Mouse (Mus musculus): ENCODE results near the gene Csrp1. TPM values are rescaled to one million over a fixed set of nuclear protein-coding genes. Genes with fewer than 3 reads are reported as not detected.

The Csrp1 gene
- polyA plus RNA-seq, 1 experiment: 219 TPM

DNA sequence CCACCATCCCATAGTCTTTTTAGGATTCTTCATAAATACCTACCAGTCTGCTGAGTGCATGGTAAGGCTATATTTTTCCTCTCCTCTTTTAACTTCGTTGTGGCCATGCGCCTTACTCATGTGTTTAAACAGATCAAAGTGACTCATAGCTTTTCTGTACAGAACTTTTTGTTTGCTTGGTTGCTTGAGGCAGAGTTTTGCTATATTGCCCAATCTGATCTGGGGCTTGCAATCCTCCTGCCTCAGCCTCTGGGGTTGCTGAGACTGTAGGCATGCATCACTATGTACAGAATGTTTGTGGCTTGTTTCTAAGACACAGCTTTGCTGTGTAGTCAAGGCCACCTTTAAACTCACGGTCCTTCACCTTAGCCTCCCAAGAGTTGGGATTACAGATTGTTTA is 36.1 kb downstream of the Csrp1 start:
- TF ChIP-seq SRF (IDR thresholded peaks at IDR 0.05; ENCODE audit: control insufficient read depth, insufficient read length, low read depth) (no peak), USF1 (IDR thresholded peaks at IDR 0.05; ENCODE audit: low read depth) (no peak), REST (IDR thresholded peaks at IDR 0.05; ENCODE audit: insufficient read depth, insufficient read length) (no peak), TCF12 (IDR thresholded peaks at IDR 0.05; ENCODE audit: insufficient read depth, poor library complexity, severe bottlenecking) (no peak), CEBPB (IDR thresholded peaks at IDR 0.05; ENCODE audit: insufficient read depth, poor library complexity, severe bottlenecking) (peak; percentile 61), POLR2AphosphoS2 (IDR thresholded peaks at IDR 0.05; ENCODE audit: insufficient read length, low read depth) (no peak)
- Histone ChIP-seq H3K79me2 (ENCODE audit: control insufficient read depth, insufficient read depth) (no peaks in the 10 kb centered on the region), H3K36me3 (ENCODE audit: control insufficient read depth, insufficient read depth) (no peaks in the 10 kb centered on the region), H3K27me3 (ENCODE audit: control insufficient read depth, insufficient read depth, insufficient read length) (no peaks in the 10 kb centered on the region), H3ac (ENCODE audit: control insufficient read depth, insufficient read length) (no peak overlapping the region), H3K4me2 (ENCODE audit: low read depth) (no peak overlapping the region), H3K4me3 (no peak overlapping the region)

DNA sequence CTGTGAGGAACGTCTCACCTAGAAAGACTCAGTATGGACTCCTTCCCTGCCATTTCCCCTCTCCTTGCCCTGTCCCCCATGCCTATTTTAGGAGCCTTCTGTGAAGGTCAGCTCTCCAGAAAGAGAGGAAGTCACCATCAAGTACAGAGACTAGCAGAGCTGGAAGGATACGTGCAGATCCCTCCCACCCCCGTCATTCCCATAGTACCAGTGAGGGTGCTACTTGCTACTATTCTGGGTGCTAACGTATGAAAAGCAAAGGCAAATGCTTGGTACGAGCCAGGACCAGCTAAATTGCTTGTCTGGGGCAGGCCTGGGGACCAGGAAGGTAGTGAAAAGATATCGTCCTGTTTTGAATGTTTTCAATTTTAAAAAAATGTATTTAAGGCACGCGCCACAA is 37.4 kb downstream of the Csrp1 start:
- TF ChIP-seq E2F4 (IDR thresholded peaks at IDR 0.05; ENCODE audit: insufficient read depth) (no peak), POLR2AphosphoS2 (IDR thresholded peaks at IDR 0.05; ENCODE audit: insufficient read length, low read depth) (no peak), MYOG (IDR thresholded peaks at IDR 0.05; ENCODE audit: control insufficient read depth in 1 of 3, insufficient read depth in 1 of 3, insufficient read length in 2 of 3, low read depth in 2 of 3) (no peak), MYOD1 (IDR thresholded peaks at IDR 0.05; ENCODE audit: control insufficient read depth in 1 of 3, insufficient read length in 2 of 3, low read depth in 2 of 3) (no peak), USF1 (IDR thresholded peaks at IDR 0.05; ENCODE audit: low read depth) (no peak), MAX (IDR thresholded peaks at IDR 0.05; ENCODE audit: low read depth) (no peak), REST (IDR thresholded peaks at IDR 0.05; ENCODE audit: insufficient read depth, insufficient read length) (no peak), CEBPB (IDR thresholded peaks at IDR 0.05; ENCODE audit: insufficient read depth, poor library complexity, severe bottlenecking) (no peak)
- H3K36me3 ChIP-seq (ENCODE audit: control insufficient read depth, insufficient read depth): no peaks in the 10 kb centered on the region
- no peak overlapping the region for H3ac ChIP-seq (ENCODE audit: control insufficient read depth, insufficient read length)
- no peak overlapping the region for H3K4me2 ChIP-seq (ENCODE audit: low read depth)
- H3K27me3 ChIP-seq (ENCODE audit: control insufficient read depth, insufficient read depth, insufficient read length): no peaks in the 10 kb centered on the region
- H3K4me3 ChIP-seq: no peak overlapping the region
- H3K79me2 ChIP-seq (ENCODE audit: control insufficient read depth, insufficient read depth): no peaks in the 10 kb centered on the region

DNA sequence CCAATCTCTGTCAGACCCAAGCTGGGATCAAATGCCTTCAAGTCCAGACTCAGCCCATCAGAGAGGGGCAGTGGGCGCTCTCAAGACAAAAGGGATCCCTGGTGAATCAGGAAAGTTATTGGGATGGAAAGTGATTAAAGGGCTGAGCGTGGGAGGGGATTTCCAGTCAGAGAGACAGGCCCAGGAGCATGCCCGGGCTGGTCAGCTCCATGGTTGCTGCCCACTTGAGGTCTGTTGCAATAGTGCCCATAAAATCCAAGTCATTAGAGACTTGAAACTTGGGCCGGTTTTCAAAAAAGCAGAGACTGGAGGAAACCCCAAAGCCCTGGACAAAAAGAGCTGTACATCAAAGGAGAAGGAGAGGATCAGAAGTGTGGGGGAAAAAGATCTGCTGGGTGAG is 39.8 kb downstream of the Csrp1 start:
- Histone ChIP-seq H3K4me3 (no peak overlapping the region), H3K27me3 (ENCODE audit: control insufficient read depth, insufficient read depth, insufficient read length) (no peaks in the 10 kb centered on the region), H3K79me2 (ENCODE audit: control insufficient read depth, insufficient read depth) (no peaks in the 10 kb centered on the region), H3K4me2 (ENCODE audit: low read depth) (peak overlapping the region; percentile 51), H3K36me3 (ENCODE audit: control insufficient read depth, insufficient read depth) (no peaks in the 10 kb centered on the region), H3ac (ENCODE audit: control insufficient read depth, insufficient read length) (no peak overlapping the region)
- TF ChIP-seq MYOD1 (IDR thresholded peaks at IDR 0.05; ENCODE audit: control insufficient read depth in 1 of 3, insufficient read length in 2 of 3, low read depth in 2 of 3) (no peak), POLR2A (IDR thresholded peaks at IDR 0.05; ENCODE audit: insufficient read length, low read depth) (peak; percentile 5), MAX (IDR thresholded peaks at IDR 0.05; ENCODE audit: low read depth) (no peak), CEBPB (IDR thresholded peaks at IDR 0.05; ENCODE audit: insufficient read depth, poor library complexity, severe bottlenecking) (peak; percentile 90), POLR2AphosphoS2 (IDR thresholded peaks at IDR 0.05; ENCODE audit: insufficient read length, low read depth) (no peak)

DNA sequence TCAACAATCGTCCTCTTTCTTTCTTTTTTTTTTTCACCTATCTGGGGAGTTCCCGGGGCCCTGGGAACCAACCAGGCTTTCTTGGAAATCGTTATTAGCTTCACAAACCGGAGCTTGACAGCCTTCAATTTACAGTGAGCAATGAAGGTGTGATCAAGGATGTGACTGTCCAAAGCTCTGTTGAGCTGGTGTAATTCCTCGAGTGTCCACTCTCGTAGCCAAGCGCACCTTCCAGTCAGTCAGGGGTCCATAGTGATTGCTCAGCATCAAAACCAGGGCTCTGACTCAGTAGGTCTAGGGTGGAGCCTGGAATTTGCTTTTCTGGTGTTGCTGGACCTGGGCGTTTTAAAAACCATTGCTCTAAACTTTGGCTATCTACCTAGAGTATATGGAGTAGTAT is 40.4 kb downstream of the Csrp1 start:
- no peak overlapping the region for H3ac ChIP-seq (ENCODE audit: control insufficient read depth, insufficient read length)
- no peak overlapping the region for H3K4me3 ChIP-seq
- H3K27me3 ChIP-seq (ENCODE audit: control insufficient read depth, insufficient read depth, insufficient read length): no peaks in the 10 kb centered on the region
- peak overlapping the region; percentile 51 for H3K4me2 ChIP-seq (ENCODE audit: low read depth)
- H3K36me3 ChIP-seq (ENCODE audit: control insufficient read depth, insufficient read depth): no peaks in the 10 kb centered on the region
- no peak for TF ChIP-seq CEBPB (IDR thresholded peaks at IDR 0.05; ENCODE audit: insufficient read depth, poor library complexity, severe bottlenecking)
- TF ChIP-seq POLR2A (IDR thresholded peaks at IDR 0.05; ENCODE audit: insufficient read length, low read depth): peak; percentile 8
- H3K79me2 ChIP-seq (ENCODE audit: control insufficient read depth, insufficient read depth): no peaks in the 10 kb centered on the region

DNA sequence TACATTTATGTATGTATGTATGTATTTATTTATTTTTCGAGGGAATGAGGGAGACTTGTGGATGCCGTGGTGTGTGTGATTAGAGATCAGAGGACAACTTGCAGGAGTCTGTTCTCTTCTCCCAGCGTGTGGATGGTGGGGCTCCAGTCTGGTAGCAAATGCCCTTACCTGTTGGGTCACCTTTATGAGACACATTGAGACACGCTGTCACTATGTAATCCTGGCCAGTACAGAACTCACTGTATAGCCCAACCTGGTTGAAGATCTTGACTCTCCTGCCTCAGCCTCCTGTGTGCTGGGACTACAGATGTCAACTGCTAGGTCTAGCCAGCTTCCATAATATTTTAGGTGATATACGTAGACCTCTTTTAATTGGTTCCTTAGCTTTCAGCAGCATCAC is 41.9 kb downstream of the Csrp1 start:
- no peak overlapping the region for H3K4me3 ChIP-seq
- no peaks in the 10 kb centered on the region for H3K27me3 ChIP-seq (ENCODE audit: control insufficient read depth, insufficient read depth, insufficient read length)
- TF ChIP-seq POLR2AphosphoS2 (IDR thresholded peaks at IDR 0.05; ENCODE audit: insufficient read length, low read depth) (no peak), SRF (IDR thresholded peaks at IDR 0.05; ENCODE audit: control insufficient read depth, insufficient read length, low read depth) (no peak), E2F4 (IDR thresholded peaks at IDR 0.05; ENCODE audit: insufficient read depth) (no peak), MYOD1 (IDR thresholded peaks at IDR 0.05; ENCODE audit: control insufficient read depth in 1 of 3, insufficient read length in 2 of 3, low read depth in 2 of 3) (no peak), TCF3 (IDR thresholded peaks at IDR 0.05; ENCODE audit: insufficient read length, low read depth) (no peak), TCF12 (IDR thresholded peaks at IDR 0.05; ENCODE audit: insufficient read depth, poor library complexity, severe bottlenecking) (no peak), USF1 (IDR thresholded peaks at IDR 0.05; ENCODE audit: low read depth) (no peak), REST (IDR thresholded peaks at IDR 0.05; ENCODE audit: insufficient read depth, insufficient read length) (no peak), MAX (IDR thresholded peaks at IDR 0.05; ENCODE audit: low read depth) (no peak)
- H3ac ChIP-seq (ENCODE audit: control insufficient read depth, insufficient read length): no peak overlapping the region
- no peaks in the 10 kb centered on the region for H3K36me3 ChIP-seq (ENCODE audit: control insufficient read depth, insufficient read depth)
- H3K4me2 ChIP-seq (ENCODE audit: low read depth): no peak overlapping the region
- H3K79me2 ChIP-seq (ENCODE audit: control insufficient read depth, insufficient read depth): peaks cover 4% of the 10 kb centered on the region
